Mouse (Mus musculus) duodenum, adult 2 months (tissue): Measurements from ENCODE around the gene A4gnt. TPM values are rescaled to one million over a fixed set of nuclear protein-coding genes. Genes with fewer than 3 reads are reported as not detected.

Experiments used
- polyA plus RNA-seq: library from polyadenylated mRNA; depleted of rRNA; stranded (reverse); fragments of >200 nt; gene quantifications from 2 replicates; pipeline ENCODE4 v1.2.3, GENCODE M21; 2012; ENCODE audit warnings: low replicate concordance; rRNA removed

The A4gnt gene
- polyA plus RNA-seq: 0.37 and 32.4 TPM in 2 replicates

DNA sequence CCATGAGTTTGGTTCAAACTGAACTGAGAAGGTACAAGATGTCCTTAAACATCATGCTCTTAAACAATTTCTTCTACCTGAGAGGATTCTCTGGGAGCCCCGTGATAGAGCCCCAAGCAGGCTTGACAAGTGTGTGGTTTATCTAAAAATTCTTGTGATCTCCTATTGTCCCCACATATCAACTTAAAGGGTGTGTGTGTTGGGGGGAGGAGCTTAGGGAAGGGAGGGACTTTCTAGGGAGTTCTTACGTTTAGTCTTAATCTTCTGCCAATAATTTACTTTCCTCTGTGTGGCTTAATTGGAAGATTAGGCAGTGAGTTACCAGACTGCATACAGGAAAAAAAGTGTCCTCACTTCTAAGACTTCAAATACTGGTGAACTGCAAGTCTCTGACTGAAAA is at the start of gene A4gnt:
TSS of gene A4gnt (plus strand) at position 301 of the 400 bp plus-strand sequence.

GRCm38 (mm10) chr9:99568347-99569070 is 43.8 kb upstream of the A4gnt start, which contains the start of gene Armc8:
Gene Armc8 (minus strand): TSS chr9:99568899.

DNA sequence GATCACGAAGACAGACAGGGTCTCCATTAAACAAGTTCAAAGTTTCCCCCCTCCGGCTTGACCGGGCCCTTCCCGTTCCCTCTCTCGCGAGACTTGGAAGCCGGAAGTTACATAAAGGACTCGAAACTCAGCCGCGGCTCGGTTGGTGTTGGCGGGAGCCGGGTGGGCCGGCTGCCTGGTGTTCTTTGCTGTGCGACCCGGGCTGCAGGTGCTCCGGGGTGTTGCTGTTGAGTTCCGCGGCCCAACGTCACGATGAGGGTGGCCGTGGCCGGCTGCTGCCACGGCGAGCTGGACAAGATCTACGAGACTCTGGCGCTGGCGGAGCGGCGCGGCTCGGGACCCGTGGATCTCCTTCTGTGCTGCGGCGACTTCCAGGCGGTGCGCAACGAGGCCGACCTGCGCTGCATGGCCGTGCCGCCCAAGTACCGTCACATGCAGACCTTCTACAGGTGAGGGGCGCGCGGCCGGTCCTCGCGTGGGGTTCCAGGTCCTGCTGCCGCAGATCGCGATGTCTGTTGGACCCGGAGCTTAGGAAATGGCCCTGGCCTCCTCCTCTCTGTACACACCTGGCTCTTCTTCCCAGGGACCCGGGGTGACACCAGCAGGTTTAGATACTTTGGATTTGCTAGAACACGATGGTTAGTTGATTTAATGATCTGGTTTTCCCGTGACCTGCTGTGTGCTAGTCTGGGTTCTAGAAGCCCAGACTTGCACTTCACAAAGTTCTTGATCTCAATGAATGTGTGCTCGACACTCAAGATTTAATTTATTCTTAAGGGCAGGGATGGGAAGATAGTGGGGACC is 36.4 kb upstream of the A4gnt start, which contains the start of gene Dbr1:
TSS of gene Dbr1 (plus strand) at position 123 of the 804 bp plus-strand sequence.

GRCm38 (mm10) chr9:99629281-99630011 is 17.1 kb downstream of the A4gnt start, which contains the start of gene Dzip1l:
Gene Dzip1l (plus strand): TSS chr9:99629496.

Other genes with a start within 250 kb of the A4gnt start
- 3.2 and 3.7 TPM in 2 replicates for gene Mras, start 175.1 kb upstream of the A4gnt start, polyA plus RNA-seq
- 0.60 TPM in 1 of 2 replicates, not detected in the other for gene Nme9, start 161.0 kb upstream of the A4gnt start, polyA plus RNA-seq
- gene Armc8, start 43.6 kb upstream of the A4gnt start, polyA plus RNA-seq: 5.8 and 6.3 TPM in 2 replicates
- 5.6 and 7.2 TPM in 2 replicates for gene Dbr1, start 36.7 kb upstream of the A4gnt start, polyA plus RNA-seq
- gene Dzip1l, start 17.0 kb downstream of the A4gnt start, polyA plus RNA-seq: 0.70 and 1.4 TPM in 2 replicates
- 0.25 and 79.0 TPM in 2 replicates for gene Cldn18, start 104.8 kb downstream of the A4gnt start, polyA plus RNA-seq